Mouse (Mus musculus) hindbrain, postnatal 0 days (tissue): ENCODE measurements around the gene Nlgn1. TPM values are rescaled to one million over a fixed set of nuclear protein-coding genes. Genes with fewer than 3 reads are reported as not detected.

Experiments
- ATAC-seq: fragments of 200-750 bp; cut with Nextera tagmentation; 2 replicates; pipeline ENCODE4 v1.8.0; 2017; ENCODE audit warnings: mild to moderate bottlenecking, moderate TSS enrichment, moderate library complexity
- DNase-seq: peaks from one replicate; pipeline ENCODE4 v3.0.0-alpha.2; 2015; ENCODE audit warnings: low spot score
- H3K27ac ChIP-seq: fragments of 300-500 bp; sonication (generic); 2 replicates; pipeline ENCODE4 v1.5.1; 2014; ENCODE audit warnings: mild to moderate bottlenecking
- H3K27me3 ChIP-seq: fragments of 300-500 bp; sonication (generic); 2 replicates; pipeline ENCODE4 v1.6.1; 2014; ENCODE audit warnings: low read length, mixed read lengths; ENCODE audit not compliant: insufficient read depth
- H3K36me3 ChIP-seq: fragments of 300-500 bp; sonication (generic); 2 replicates; pipeline ENCODE4 v1.6.1; 2014; ENCODE audit warnings: low read length, mixed read lengths; ENCODE audit not compliant: insufficient read depth
- H3K4me1 ChIP-seq: fragments of 300-500 bp; sonication (generic); 2 replicates; pipeline ENCODE4 v1.6.1; 2014; ENCODE audit warnings: antibody characterized with exemption, low read length, mixed read lengths; ENCODE audit not compliant: insufficient read depth
- H3K4me2 ChIP-seq: fragments of 300-500 bp; sonication (generic); 2 replicates; pipeline ENCODE4 v1.6.1; 2014; ENCODE audit warnings: low read depth, mild to moderate bottlenecking, low read length, moderate library complexity, mixed read lengths
- H3K4me3 ChIP-seq: fragments of 300-500 bp; sonication (generic); 2 replicates; pipeline ENCODE4 v1.5.1; 2014; ENCODE audit warnings: low read length
- H3K9ac ChIP-seq: fragments of 300-500 bp; sonication (generic); replicated peaks from 2 replicates; pipeline ENCODE4 v1.6.1; 2014; ENCODE audit warnings: mild to moderate bottlenecking, low read length, moderate library complexity, mixed read lengths
- H3K9me3 ChIP-seq: fragments of 300-500 bp; sonication (generic); 2 replicates; pipeline ENCODE4 v1.6.1; 2016; ENCODE audit warnings: low read length, mixed read lengths
- CTCF ChIP-seq: IDR thresholded peaks from 2 replicates; pipeline ENCODE4 v1.5.1; 2016; ENCODE audit warnings: antibody characterized with exemption, control low read depth, low read depth
- WGBS: fragments of 180-500 bp; shearing (Covaris S2); extraction: QIAGEN DNeasy Blood & Tissue Kit; methylation state at CpG from one replicate; pipeline ENCODE4 v1.1.7; 2014; 5-methylcytosine and 5-hydroxymethylcytosine counted together
- polyA plus RNA-seq: library from polyadenylated mRNA; unstranded; fragments of >200 nt; fragmentation: Nextera tagmentation; extraction: Ambion mirVana; gene quantifications from 2 replicates; pipeline ENCODE4 v1.2.1, GENCODE M21; 2015
- total RNA-seq: library from RNA; depleted of rRNA; stranded (reverse); fragments of >200 nt; gene quantifications from 2 replicates; pipeline ENCODE4 v1.2.3, GENCODE M21; 2014; rRNA removed

Nlgn1 gene
- total RNA-seq (59.8 and 61.5 TPM in 2 replicates), polyA plus RNA-seq (24.7 and 28.4 TPM in 2 replicates)

DNA sequence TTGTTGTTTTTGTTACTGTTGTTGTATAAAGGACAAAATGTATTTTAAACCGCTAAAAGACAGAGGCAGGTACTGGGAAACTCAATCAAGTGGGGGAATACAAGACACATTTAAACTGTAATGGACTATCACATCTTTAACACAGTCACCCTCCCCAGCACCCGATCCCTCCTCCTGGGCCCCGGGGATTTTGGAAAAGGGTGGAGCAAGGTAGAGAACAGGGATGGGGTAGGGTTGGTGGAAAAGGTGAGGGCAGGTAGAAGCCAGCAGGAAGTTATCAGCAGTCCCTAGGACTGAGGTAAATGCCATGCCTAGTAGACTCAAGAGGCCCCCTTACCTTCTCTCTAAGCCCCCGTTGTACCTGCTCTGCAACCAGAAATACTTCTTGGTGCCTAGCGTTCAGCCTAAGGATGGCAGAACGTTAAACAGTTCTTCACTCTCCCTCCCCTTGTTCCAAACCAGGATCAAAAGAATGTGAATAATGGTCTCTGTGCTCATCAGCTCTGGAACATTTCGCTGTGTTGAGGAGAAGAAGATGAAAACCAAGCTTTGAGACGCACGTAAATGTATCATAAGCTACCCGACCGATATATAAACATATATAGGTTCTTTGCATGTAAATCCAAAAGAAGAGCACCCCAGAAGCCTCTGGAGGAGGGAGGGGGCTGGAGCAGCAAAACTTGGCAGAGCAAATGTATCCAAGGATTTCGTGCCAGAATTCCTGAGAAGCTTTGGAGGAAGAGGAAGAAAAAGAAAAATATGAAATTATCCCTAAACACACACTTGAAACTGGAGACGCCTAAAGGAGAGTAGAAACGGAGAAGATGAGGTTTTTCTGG is at the start of gene Nlgn1:
Gene Nlgn1 (minus strand): TSS at position 61 of the 839 bp plus-strand sequence.
- peak within 1 kb of the TSS; percentile 84 for H3K27ac ChIP-seq
- H3K9me3 ChIP-seq = no peaks in the 10 kb centered on the region
- peak within 1 kb of the TSS; percentile 76 for H3K9ac ChIP-seq
- TF ChIP-seq CTCF = no peak
- H3K4me3 ChIP-seq = peak within 1 kb of the TSS; percentile 80
- no peaks in the 10 kb centered on the region for H3K36me3 ChIP-seq
- H3K27me3 ChIP-seq = no peaks in the 10 kb centered on the region
- 2% methylated on average over 14 of the region's 14 CpGs for WGBS
- no peaks in the 10 kb centered on the region for H3K4me1 ChIP-seq
- DNase-seq = peak; percentile 34
- no peak; the same call in 1 of the 2 replicates for ATAC-seq
- H3K4me2 ChIP-seq = peak within 1 kb of the TSS; percentile 89

DNA sequence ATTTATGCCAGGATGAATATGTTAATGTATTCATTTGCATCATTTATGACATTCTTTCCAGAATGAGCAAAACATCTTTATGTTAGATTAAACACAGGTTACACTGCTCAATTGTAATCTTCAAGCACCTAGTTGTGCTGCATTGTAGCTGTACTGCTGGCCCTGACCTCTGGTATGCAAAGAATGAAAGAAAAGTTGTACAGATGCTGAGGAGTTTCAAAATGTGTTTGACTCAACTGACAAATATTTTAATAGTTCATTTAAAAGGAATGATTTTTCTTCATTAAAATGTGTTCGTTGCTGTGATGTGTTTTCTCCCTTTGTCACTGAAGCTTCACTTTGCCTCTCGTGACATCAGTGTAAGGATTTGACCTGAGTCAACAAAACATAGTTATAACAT is 46.0 kb upstream of the Nlgn1 start:
- Histone ChIP-seq H3K27me3 (no peaks in the 10 kb centered on the region), H3K4me3 (no peak overlapping the region), H3K36me3 (no peaks in the 10 kb centered on the region), H3K4me2 (no peak overlapping the region), H3K27ac (no peak overlapping the region), H3K4me1 (no peaks in the 10 kb centered on the region), H3K9me3 (no peaks in the 10 kb centered on the region), H3K9ac (no peak overlapping the region)
- WGBS = 87% methylated on average over 2 of the region's 2 CpGs
- ATAC-seq = no peak
- TF ChIP-seq CTCF = no peak
- DNase-seq = no peak

DNA sequence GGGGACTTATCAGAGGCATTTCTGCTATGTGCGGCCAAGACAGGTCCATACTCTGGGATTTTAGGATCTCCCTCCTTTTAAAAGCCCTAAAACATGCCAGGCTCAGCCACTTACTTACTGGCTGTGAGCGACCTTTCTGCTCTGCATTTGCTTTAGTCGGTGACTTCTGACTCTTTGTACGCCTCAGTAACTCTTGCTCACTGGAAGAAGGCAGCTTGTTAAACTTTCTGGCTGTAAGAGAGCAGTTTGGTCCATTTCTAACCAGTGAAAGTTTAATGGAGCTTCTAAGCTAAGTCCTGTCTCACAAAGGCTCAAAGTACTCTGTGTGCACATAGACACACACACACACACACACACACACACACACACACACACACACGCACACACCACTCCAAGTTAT is 22.8 kb upstream of the Nlgn1 start:
- Histone ChIP-seq H3K27me3 (no peaks in the 10 kb centered on the region), H3K9me3 (no peaks in the 10 kb centered on the region), H3K9ac (no peak overlapping the region), H3K4me2 (no peak overlapping the region), H3K4me3 (no peak overlapping the region), H3K27ac (no peak overlapping the region), H3K4me1 (no peaks in the 10 kb centered on the region), H3K36me3 (no peaks in the 10 kb centered on the region)
- 79% methylated on average over 5 of the region's 5 CpGs for WGBS
- no peak for DNase-seq
- no peak for ATAC-seq
- no peak for TF ChIP-seq CTCF

DNA sequence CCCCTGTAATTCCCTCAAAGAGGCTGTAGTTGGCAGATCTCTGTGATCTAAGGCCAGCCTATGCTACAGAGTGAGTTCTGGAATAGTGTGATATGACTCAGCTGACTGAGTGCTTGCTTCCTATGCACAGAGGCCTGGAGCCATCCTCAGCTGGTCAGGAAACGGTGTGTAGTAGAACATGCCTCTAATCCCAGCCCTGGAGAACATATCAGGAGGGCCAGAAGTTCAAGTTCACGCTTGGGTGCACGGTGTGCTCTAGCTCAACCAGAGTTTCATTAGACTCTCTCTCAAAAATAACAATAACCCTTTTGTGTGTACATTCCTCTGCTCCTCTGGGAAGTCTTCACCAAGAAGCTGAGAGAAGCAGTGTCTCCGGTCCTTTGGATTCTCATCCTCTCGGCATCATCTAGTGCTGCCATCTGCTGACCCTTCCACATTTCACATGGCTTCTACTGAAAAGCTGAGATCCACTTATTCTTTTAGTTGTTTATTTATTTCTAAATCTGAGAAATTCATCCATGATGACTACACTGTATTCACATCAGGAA is 22.3 kb upstream of the Nlgn1 start:
- H3K4me3 ChIP-seq = no peak overlapping the region
- no peaks in the 10 kb centered on the region for H3K9me3 ChIP-seq
- whole genome bisulfite sequencing = 59% methylated on average over 5 of the region's 5 CpGs
- TF ChIP-seq CTCF = peak; percentile 63
- no peak overlapping the region for H3K4me2 ChIP-seq
- no peak overlapping the region for H3K27ac ChIP-seq
- peak; percentile 45 for ATAC-seq
- H3K27me3 ChIP-seq = no peaks in the 10 kb centered on the region
- no peaks in the 10 kb centered on the region for H3K36me3 ChIP-seq
- H3K4me1 ChIP-seq = no peaks in the 10 kb centered on the region
- peak; percentile 61 for DNase-seq
- H3K9ac ChIP-seq = no peak overlapping the region

DNA sequence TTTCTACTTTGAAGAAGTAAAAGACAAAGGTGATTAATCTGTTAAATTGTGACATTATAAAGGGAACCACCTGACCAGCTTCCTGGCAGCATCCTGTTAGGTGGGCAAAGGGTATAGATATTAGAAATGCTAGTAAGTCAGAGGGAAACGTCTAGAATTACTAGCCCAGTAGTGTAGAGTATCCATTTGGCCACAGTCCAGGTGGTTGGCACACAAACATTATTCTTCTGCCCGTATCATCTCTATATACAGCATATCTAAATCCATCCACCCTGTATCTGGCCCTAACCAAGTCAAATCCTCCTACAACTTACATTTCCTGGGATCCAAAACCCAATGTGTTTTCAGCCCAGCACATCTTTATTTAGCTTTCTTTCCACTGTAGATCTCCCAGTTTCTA is 5.2 kb upstream of the Nlgn1 start:
- Histone ChIP-seq H3K9ac (no peak overlapping the region), H3K4me1 (no peaks in the 10 kb centered on the region), H3K4me2 (no peak overlapping the region), H3K36me3 (no peaks in the 10 kb centered on the region), H3K9me3 (no peaks in the 10 kb centered on the region), H3K27ac (no peak overlapping the region), H3K4me3 (no peak overlapping the region), H3K27me3 (no peaks in the 10 kb centered on the region)
- no peak for ATAC-seq
- WGBS = 54% methylated on average over 2 of the region's 2 CpGs
- DNase-seq = no peak
- TF ChIP-seq CTCF = no peak

DNA sequence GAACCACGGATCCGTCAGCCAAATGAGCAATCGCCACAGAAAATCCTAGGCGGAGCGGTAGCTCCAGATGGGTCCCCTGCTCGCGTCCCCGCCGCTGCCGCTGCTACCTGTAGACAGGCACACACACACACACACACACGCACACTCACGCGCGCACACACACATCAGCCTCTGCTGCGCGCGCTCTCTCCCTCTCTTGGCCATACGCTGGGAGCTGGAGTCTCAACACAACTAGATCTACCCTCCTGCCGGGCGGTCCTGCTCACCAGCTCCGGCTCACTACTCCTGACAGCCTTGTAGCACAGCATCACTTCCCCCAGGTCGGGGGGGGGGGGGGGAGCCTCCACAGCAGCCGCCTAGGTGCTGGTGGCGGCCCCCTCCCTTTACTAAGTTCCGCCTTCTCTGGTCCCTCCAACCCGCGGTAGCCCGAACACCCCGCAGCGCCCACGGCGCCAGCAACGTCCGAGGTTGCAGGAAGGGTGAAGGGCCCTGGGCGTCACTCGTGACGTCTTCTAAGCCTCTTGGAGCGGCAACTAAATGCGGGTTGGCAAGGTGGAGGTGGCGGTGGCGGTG is 1.1 kb upstream of the Nlgn1 start:
- peak overlapping the region; percentile 80 for H3K4me3 ChIP-seq
- no peaks in the 10 kb centered on the region for H3K36me3 ChIP-seq
- no peaks in the 10 kb centered on the region for H3K9me3 ChIP-seq
- H3K4me2 ChIP-seq = peak overlapping the region; percentile 89
- peak overlapping the region; percentile 76 for H3K9ac ChIP-seq
- peak; percentile 73 for ATAC-seq
- H3K4me1 ChIP-seq = no peaks in the 10 kb centered on the region
- no peaks in the 10 kb centered on the region for H3K27me3 ChIP-seq
- under 1% methylated on average over 39 of the region's 41 CpGs for WGBS
- DNase-seq = peak; percentile 78
- TF ChIP-seq CTCF = no peak
- peak overlapping the region; percentile 26; the same call in 1 of the 2 replicates for H3K27ac ChIP-seq
